Mouse (Mus musculus): ENCODE measurements around the gene Ugt1a8.

DNA sequence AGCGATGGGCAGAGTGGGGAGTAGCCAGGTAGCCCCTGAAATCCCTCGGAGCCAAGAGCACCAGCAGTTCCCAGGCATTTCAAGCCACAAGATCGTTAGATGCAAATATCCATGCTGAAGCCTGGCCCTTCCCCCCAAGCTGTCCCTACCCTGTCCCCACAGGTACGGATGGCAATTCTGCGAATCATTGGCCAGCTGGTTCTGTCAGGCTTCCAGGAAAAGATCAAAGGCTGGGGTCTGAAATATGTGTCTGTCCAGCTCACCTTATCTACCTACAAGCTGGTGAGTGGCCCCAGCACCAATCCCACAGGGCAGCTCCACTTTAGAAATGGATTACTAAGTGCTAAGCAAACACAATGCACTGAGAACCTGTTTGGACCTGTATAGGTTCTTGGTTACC, 149.7 kb downstream of the Ugt1a8 start:
- no peak for TF ChIP-seq POLR2A (IDR thresholded peaks at IDR 0.05; ENCODE audit: insufficient read depth, low read depth, low read length)
- TF ChIP-seq CTCF (IDR thresholded peaks at IDR 0.05; ENCODE audit: insufficient read depth, low read depth, low read length), result no peak

Measured in olfactory bulb, adult 2 months (tissue).